Mouse (Mus musculus) forebrain, embryonic 15.5 days (tissue): ENCODE measurements at regions not wholly inside any gene's neighbourhood (a gene's known extent, or its start where the extent isn't known, plus 50 kb on each side); places are given as distances from the start of the nearest gene placed in this dataset.

ENCODE experiments used
- ATAC-seq: fragments of 200-750 bp; cut with Nextera tagmentation; replicated peaks from 2 replicates; pipeline ENCODE4 v1.8.0; 2017; ENCODE audit warnings: mild to moderate bottlenecking, moderate TSS enrichment, moderate library complexity
- H3K27ac ChIP-seq: fragments of 300-500 bp; sonication (generic); replicated peaks from 2 replicates; pipeline ENCODE4 v1.5.1; 2015; ENCODE audit warnings: mild to moderate bottlenecking, inconsistent platforms
- H3K27me3 ChIP-seq: fragments of 300-500 bp; sonication (generic); 2 replicates; pipeline ENCODE4 v1.6.1; 2015; ENCODE audit warnings: inconsistent platforms
- H3K36me3 ChIP-seq: fragments of 300-500 bp; sonication (generic); 2 replicates; pipeline ENCODE4 v1.6.1; 2015; ENCODE audit warnings: mild to moderate bottlenecking, inconsistent platforms
- H3K4me1 ChIP-seq: fragments of 300-500 bp; sonication (generic); 2 replicates; pipeline ENCODE4 v1.6.1; 2015; ENCODE audit warnings: inconsistent platforms
- H3K4me2 ChIP-seq: fragments of 300-500 bp; sonication (generic); replicated peaks from 2 replicates; pipeline ENCODE4 v1.6.1; 2015; ENCODE audit warnings: mild to moderate bottlenecking, inconsistent platforms
- H3K4me3 ChIP-seq: fragments of 300-500 bp; sonication (generic); 2 replicates; pipeline ENCODE4 v1.5.1; 2015; ENCODE audit warnings: mild to moderate bottlenecking, inconsistent platforms
- H3K9ac ChIP-seq: fragments of 300-500 bp; sonication (generic); replicated peaks from 2 replicates; pipeline ENCODE4 v1.6.1; 2015; ENCODE audit warnings: mild to moderate bottlenecking, inconsistent platforms
- H3K9me3 ChIP-seq: fragments of 300-500 bp; sonication (generic); 2 replicates; pipeline ENCODE4 v1.6.1; 2016; ENCODE audit warnings: inconsistent platforms
- WGBS: fragments of 180-500 bp; shearing (Covaris S2); methylation state at CpG from one replicate; pipeline ENCODE4 v1.1.7; 2015; ENCODE audit warnings: mixed read lengths; 5-methylcytosine and 5-hydroxymethylcytosine counted together

- H3K9ac ChIP-seq, result no peak overlapping the region
- H3K27ac ChIP-seq, result no peak overlapping the region
- no peaks in the 10 kb centered on the region for H3K9me3 ChIP-seq
- no peaks in the 10 kb centered on the region for H3K27me3 ChIP-seq
- H3K36me3 ChIP-seq, result no peaks in the 10 kb centered on the region
- H3K4me2 ChIP-seq, result no peak overlapping the region
- H3K4me3 ChIP-seq, result no peak overlapping the region
- 87% methylated on average over 8 of the region's 8 CpGs for WGBS
- ATAC-seq, result no peak
- H3K4me1 ChIP-seq, result no peaks in the 10 kb centered on the region
Measured at GRCm38 (mm10) chrX:142606595-142607205, 74.5 kb upstream of the Tmem164 start.

- no peak overlapping the region for H3K27ac ChIP-seq
- H3K4me3 ChIP-seq, result no peak overlapping the region
- H3K9me3 ChIP-seq, result no peaks in the 10 kb centered on the region
- WGBS, result 89% methylated on average over 11 of the region's 11 CpGs
- H3K4me2 ChIP-seq, result no peak overlapping the region
- H3K9ac ChIP-seq, result no peak overlapping the region
- ATAC-seq, result no peak
- no peaks in the 10 kb centered on the region for H3K27me3 ChIP-seq
- no peaks in the 10 kb centered on the region for H3K36me3 ChIP-seq
- H3K4me1 ChIP-seq, result no peaks in the 10 kb centered on the region
Measured at GRCm38 (mm10) chrX:142616189-142616872, 64.9 kb upstream of the Tmem164 start.

- H3K9ac ChIP-seq, result no peak overlapping the region
- H3K27me3 ChIP-seq, result no peaks in the 10 kb centered on the region
- no peaks in the 10 kb centered on the region for H3K4me1 ChIP-seq
- no peaks in the 10 kb centered on the region for H3K9me3 ChIP-seq
- H3K27ac ChIP-seq, result no peak overlapping the region
- H3K36me3 ChIP-seq, result no peaks in the 10 kb centered on the region
- 88% methylated on average over 1 of the region's 1 CpGs for WGBS
- H3K4me2 ChIP-seq, result no peak overlapping the region
- no peak for ATAC-seq
- H3K4me3 ChIP-seq, result no peak overlapping the region
Measured at GRCm38 (mm10) chrX:142618389-142618788, 62.8 kb upstream of the Tmem164 start.

GRCm38 (mm10) chrX:142623359-142623758 lies 57.8 kb upstream of the Tmem164 start:
- H3K4me2 ChIP-seq, result no peak overlapping the region
- 48% methylated on average over 2 of the region's 2 CpGs for WGBS
- H3K27me3 ChIP-seq, result no peaks in the 10 kb centered on the region
- H3K9ac ChIP-seq, result no peak overlapping the region
- H3K9me3 ChIP-seq, result no peaks in the 10 kb centered on the region
- no peak overlapping the region for H3K27ac ChIP-seq
- no peaks in the 10 kb centered on the region for H3K36me3 ChIP-seq
- no peak for ATAC-seq
- H3K4me3 ChIP-seq, result no peak overlapping the region
- H3K4me1 ChIP-seq, result no peaks in the 10 kb centered on the region

GRCm38 (mm10) chrX:142623882-142624281 lies 57.3 kb upstream of the Tmem164 start:
- H3K27ac ChIP-seq, result no peak overlapping the region
- no peaks in the 10 kb centered on the region for H3K27me3 ChIP-seq
- H3K4me1 ChIP-seq, result no peaks in the 10 kb centered on the region
- no peaks in the 10 kb centered on the region for H3K9me3 ChIP-seq
- no peak overlapping the region for H3K4me2 ChIP-seq
- 65% methylated on average over 2 of the region's 2 CpGs for WGBS
- ATAC-seq, result no peak
- H3K9ac ChIP-seq, result no peak overlapping the region
- no peak overlapping the region for H3K4me3 ChIP-seq
- H3K36me3 ChIP-seq, result no peaks in the 10 kb centered on the region
